Mouse (Mus musculus) testis, adult 2 months (tissue): ENCODE data around the gene Mmp17. TPM values are rescaled to one million over a fixed set of nuclear protein-coding genes. Genes with fewer than 3 reads are reported as not detected.
"Not testable (repeated sequence)": the region's sequence is repeated elsewhere in the genome, so short reads cannot be mapped to it uniquely, and the experiment has no call there.

ENCODE experiments used
- H3K27ac ChIP-seq: fragments of 200-500 bp; 2 replicates; pipeline ENCODE4 v1.5.1; 2012; ENCODE audit warnings: low read depth, low read length; ENCODE audit not compliant: control insufficient read depth, insufficient read depth
- H3K27me3 ChIP-seq: fragments of 200-500 bp; 2 replicates; pipeline ENCODE4 v1.6.1; 2012; ENCODE audit warnings: mild to moderate bottlenecking, low read length, moderate library complexity; ENCODE audit not compliant: control insufficient read depth, insufficient read depth
- H3K36me3 ChIP-seq: fragments of 200-500 bp; 2 replicates; pipeline ENCODE4 v1.6.1; 2012; ENCODE audit warnings: mild to moderate bottlenecking, low read length; ENCODE audit not compliant: control insufficient read depth, insufficient read depth
- H3K4me1 ChIP-seq: fragments of 200-500 bp; 2 replicates; pipeline ENCODE4 v1.6.1; 2012; ENCODE audit warnings: low read length; ENCODE audit not compliant: control insufficient read depth, insufficient read depth
- H3K4me3 ChIP-seq: fragments of 200-500 bp; 2 replicates; pipeline ENCODE4 v1.5.1; 2012; ENCODE audit warnings: low read depth, mild to moderate bottlenecking, low read length, moderate library complexity, mixed read lengths; ENCODE audit not compliant: control insufficient read depth
- CTCF ChIP-seq: fragments of 200-500 bp; IDR thresholded peaks from 2 replicates; pipeline ENCODE4 v1.5.1; 2012; ENCODE audit warnings: low read depth, mild to moderate bottlenecking, inconsistent platforms, low read length, moderate library complexity; ENCODE audit not compliant: control insufficient read depth, insufficient read depth, insufficient replicate concordance
- POLR2A ChIP-seq: fragments of 200-500 bp; IDR thresholded peaks from 2 replicates; pipeline ENCODE4 v1.6.1; 2012; ENCODE audit warnings: low read depth, mild to moderate bottlenecking, inconsistent platforms, low read length, moderate library complexity; ENCODE audit not compliant: control insufficient read depth
- polyA plus RNA-seq: library from polyadenylated mRNA; depleted of rRNA; stranded (reverse); fragments of >200 nt; gene quantifications from 2 replicates; pipeline ENCODE4 v1.2.3, GENCODE M21; 2012; rRNA removed

Gene Mmp17
- polyA plus RNA-seq, 1 experiment: 0.93 TPM

DNA sequence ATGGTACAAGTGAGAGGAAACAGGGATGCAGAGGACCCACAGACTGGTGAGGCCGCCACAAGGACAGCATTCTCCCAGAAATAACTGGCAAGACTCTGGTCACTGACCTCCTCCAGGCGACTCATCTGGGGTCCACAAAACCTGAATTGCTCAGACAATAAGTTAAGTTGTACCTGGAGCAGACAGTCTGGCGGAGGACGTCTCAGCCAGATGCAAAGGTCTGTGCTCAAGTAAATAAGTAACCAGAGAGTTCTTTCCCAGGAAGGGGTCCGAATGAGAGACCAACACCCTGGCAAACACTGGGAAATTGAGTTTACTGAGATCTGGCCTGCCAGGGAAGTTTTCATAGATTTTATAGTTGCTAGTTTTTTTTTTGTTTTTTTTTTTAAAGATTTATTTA lies 37.4 kb downstream of the Mmp17 start:
- no peak overlapping the region for H3K4me3 ChIP-seq
- H3K36me3 ChIP-seq: no peaks in the 10 kb centered on the region
- TF ChIP-seq CTCF (no peak), POLR2A (no peak)
- no peaks in the 10 kb centered on the region for H3K27me3 ChIP-seq
- H3K27ac ChIP-seq: no peak overlapping the region
- H3K4me1 ChIP-seq: no peaks in the 10 kb centered on the region

DNA sequence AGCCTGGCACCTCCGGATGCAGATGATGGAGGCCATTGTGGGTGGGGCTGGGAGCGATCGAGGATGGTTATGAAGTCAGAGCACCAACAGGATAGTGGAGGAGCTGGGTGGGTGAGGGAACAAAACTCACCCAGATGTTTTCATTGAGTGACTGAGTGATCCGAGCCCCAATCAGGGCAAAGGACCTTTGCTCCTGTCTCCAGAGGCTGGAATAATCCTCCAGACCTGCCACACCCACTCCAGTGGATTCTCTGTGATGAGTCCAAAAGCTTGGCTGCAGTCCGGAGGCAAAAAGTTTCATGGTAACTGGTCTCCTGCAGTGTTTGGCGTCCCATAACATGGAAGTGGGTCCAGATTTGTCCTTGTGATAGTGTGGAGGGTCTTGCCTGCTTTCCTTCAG lies 42.1 kb downstream of the Mmp17 start:
- Histone ChIP-seq H3K36me3 (no peaks in the 10 kb centered on the region), H3K4me1 (no peaks in the 10 kb centered on the region), H3K4me3 (no peak overlapping the region), H3K27ac (no peak overlapping the region), H3K27me3 (no peaks in the 10 kb centered on the region)
- TF ChIP-seq CTCF (no peak), POLR2A (no peak)

DNA sequence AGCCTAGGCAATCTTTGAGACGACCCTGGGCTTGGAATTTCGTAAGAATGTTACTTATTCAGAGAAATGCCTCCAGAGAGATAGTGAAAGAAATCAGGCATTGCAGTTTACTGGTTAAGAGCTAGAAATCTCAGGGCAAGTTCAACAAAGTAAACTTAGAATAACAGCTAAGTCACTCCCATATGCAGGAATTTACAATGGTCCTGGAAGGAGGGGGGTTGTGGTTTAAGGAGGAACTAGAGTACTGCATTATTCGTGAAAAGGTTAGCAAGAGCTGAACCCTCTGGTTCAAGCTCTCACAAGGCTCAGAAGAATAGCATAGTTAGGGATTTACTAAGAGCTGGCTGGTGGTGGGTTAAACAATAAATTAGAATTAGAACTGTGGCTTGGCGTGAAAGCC lies 42.6 kb downstream of the Mmp17 start:
- H3K4me3 ChIP-seq, H3K27me3 ChIP-seq, H3K36me3 ChIP-seq, H3K27ac ChIP-seq, H3K4me1 ChIP-seq: not testable (repeated sequence)

DNA sequence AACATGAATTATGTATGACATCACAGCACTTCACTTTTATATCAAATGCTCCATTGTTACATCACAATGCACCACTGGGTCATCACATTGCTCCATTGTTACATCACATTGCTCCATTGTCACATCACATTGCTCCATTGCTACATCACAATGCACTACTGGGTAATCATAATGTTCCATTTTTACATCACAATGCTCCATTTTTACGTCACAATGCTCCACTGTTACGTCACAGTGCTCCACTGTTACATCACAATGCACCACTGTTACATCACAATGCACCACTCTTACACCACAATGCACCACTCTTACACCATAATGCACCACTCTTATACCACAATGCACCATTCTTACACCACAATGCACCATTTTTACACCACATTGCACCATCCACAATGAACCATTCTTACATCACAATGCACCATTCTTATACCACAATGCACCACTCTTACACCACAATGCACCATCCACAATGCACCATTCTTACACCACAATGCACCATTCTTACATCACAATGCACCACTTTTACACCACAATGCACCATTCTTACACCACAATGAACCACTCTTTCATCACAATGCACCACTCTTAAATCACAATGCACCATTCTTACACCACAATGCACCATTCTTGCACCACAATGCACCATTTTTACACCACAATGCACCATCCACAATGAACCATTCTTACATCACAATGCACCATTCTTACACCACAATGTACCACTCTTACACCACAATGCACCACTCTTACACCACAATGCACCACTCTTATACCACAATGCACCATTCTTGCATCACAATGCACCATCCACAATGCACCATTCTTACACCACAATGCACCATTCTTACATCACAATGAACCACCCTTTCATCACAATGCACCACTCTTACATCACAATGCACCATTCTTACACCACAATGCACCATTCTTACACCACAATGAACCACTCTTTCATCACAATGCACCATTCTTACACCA lies 48.6 kb downstream of the Mmp17 start:
- H3K27me3 ChIP-seq: not testable (repeated sequence)

DNA sequence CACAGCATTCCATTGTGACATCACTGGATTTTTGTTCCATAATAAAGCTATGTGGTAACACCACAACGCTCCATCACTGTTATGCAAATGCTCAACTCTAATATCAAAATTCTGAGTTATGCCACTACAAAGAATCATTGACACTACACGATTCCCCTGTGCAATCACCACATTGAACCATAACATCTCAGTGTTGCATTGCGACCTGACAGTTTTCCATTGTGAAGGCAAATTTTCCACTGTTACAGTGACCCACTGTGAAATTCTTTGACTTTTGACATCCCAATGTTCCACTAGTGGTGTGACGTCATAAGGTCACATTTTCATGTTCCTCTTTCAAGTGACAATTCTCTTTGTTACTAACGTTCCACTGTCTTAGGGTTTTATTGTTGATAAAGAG lies 66.9 kb downstream of the Mmp17 start:
- no peak overlapping the region for H3K27ac ChIP-seq
- no peak for TF ChIP-seq POLR2A
- TF ChIP-seq CTCF: no peak
- H3K36me3 ChIP-seq: no peaks in the 10 kb centered on the region
- no peaks in the 10 kb centered on the region for H3K4me1 ChIP-seq
- no peaks in the 10 kb centered on the region for H3K27me3 ChIP-seq
- no peak overlapping the region for H3K4me3 ChIP-seq

More for the DNA sequence above, 48.6 kb downstream of the Mmp17 start:
- not testable (repeated sequence) for H3K36me3 ChIP-seq, H3K4me1 ChIP-seq, H3K27ac ChIP-seq, H3K4me3 ChIP-seq

DNA sequence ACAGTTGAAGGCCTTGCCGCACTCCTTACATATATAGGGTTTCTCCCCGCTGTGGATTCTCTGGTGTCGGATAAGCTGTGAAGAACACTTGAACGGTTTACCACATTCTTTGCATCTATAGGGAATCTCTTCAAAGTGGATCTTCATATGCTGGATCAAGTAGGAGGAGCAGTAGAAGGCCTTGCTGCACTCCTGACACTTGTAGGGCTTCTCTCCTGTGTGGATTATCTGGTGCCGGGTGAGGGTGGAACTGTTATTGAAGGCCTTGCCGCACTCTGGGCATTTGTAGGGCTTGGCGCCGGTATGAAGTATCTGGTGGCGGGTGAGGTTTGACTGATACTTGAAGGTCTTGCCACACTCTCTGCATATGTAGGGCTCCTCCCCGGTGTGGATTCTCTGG lies 73.0 kb downstream of the Mmp17 start:
- Histone ChIP-seq H3K36me3 (peaks cover 1% of the 10 kb centered on the region; the same call in 1 of the 2 replicates), H3K27me3 (no peaks in the 10 kb centered on the region), H3K27ac (no peak overlapping the region), H3K4me3 (no peak overlapping the region), H3K4me1 (no peaks in the 10 kb centered on the region)
- no peak for TF ChIP-seq CTCF
- TF ChIP-seq POLR2A: no peak

DNA sequence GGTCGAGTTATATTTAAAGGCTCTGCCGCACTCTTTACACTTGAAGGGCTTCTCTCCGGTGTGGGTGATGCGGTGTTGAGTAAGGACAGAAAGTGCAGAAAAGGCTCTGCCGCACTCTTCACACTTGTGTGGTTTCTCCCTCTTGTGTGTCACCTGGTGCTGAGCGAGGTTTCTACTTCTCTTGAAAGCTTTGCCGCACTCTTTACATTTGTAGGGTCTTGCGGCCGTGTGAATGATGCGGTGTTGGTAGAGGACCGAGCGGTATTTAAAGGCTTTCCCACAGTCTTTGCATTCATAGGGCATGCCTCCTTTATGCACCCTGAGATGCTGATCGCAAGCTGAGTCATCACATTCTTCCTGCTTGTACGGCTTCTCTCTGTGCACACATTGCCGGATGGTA lies 74.0 kb downstream of the Mmp17 start:
- TF ChIP-seq CTCF: no peak
- TF ChIP-seq POLR2A: no peak
- H3K4me1 ChIP-seq: no peaks in the 10 kb centered on the region
- no peaks in the 10 kb centered on the region for H3K27me3 ChIP-seq
- no peak overlapping the region for H3K4me3 ChIP-seq
- H3K36me3 ChIP-seq: peaks cover 1% of the 10 kb centered on the region; the same call in 1 of the 2 replicates
- H3K27ac ChIP-seq: no peak overlapping the region

Other genes starting within 250 kb of the Mmp17 start
- gene Sfswap, start 82.9 kb upstream of the Mmp17 start, polyA plus RNA-seq: 34.1 and 37.5 TPM in 2 replicates
- 0.94 and 1.3 TPM in 2 replicates for gene Zfp11, start 85.9 kb downstream of the Mmp17 start, polyA plus RNA-seq
- 5.7 and 10.6 TPM in 2 replicates for gene Sept14, start 124.3 kb downstream of the Mmp17 start, polyA plus RNA-seq
- 44.4 and 62.7 TPM in 2 replicates for gene Mrps17, start 131.3 kb downstream of the Mmp17 start, polyA plus RNA-seq
- gene Nipsnap2, start 140.9 kb downstream of the Mmp17 start, polyA plus RNA-seq: 14.8 and 15.6 TPM in 2 replicates
- gene Psph, start 203.3 kb downstream of the Mmp17 start, polyA plus RNA-seq: 14.3 and 20.9 TPM in 2 replicates